Mouse (Mus musculus) retina, adult 2 months (tissue): ENCODE measurements around the gene Gm48551.

ENCODE experiments used
- DNase-seq: peaks from one replicate; pipeline ENCODE4 v3.0.0-alpha.2; 2012; ENCODE audit warnings: low read depth, low spot score

Gene Gm48551

DNA sequence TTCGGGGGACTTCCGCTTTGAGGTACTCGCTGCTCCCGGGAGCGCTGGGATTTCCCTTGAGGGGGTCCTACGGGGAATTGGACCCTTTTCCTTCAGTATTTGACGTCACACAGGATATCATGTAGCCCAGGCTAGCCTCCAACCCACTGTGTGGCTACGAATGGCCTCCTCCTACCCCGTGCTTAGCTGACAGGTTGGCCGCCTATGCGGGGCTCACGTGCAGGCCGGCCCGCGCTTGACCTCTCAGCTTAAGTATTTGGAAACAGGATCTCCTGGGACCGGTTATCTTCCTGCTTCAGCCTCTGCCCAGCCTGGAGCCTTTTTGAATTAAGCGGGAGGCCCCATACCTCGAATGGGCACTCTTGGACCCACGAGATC, 328 bp downstream of the Gm48551 start:
- DNase-seq, result no peak

DNA sequence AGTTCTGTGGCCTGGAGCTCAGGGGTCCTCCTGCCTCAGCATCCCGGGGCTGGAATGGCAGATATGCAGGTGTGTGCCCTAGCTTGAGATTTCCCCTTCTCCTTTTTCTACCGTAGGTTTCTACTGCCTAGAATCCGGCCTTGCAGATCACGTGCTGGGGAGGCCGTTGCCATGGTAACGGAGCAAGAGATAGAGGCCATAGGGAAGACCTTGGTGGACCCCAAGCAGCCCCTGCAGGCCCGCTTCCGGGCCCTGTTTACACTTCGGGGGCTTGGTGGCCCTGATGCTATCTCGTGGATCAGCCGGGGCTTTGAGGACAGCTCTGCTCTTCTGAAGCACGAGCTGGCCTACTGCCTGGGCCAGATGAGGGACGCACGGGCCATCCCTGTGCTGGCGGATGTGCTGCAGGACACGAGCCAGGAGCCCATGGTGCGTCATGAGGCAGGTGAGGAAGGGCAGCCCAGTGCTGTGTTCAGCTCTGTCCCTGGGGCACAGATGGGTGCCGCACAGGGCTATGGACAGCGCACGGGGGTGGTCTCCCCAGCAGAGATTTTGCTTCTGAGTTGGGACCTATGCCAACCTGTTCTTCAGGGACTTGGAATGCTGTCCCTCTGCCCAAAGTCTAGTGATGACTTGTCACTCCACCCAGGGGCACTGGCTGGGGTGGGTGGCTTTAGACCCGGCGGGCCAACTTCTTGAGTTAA, 1.5 kb downstream of the Gm48551 start:
- DNase-seq, result no peak

DNA sequence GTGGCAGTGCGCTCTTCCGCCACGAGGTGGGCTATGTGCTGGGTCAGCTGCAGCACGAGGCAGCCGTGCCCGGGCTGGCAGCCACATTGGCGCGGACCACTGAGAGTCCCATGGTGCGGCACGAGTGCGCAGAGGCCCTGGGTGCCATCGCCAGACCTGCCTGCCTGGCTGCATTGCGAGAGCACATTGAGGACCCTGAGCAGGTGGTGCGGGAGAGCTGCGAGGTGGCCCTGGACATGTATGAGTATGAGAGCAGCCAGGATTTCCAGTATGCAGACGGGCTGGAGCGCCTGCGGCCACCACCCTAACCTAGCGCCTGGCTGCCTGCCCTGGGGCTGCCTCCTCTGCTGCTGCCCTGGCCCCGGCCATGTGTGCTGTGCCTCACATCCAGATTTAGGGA, 3.5 kb downstream of the Gm48551 start:
- DNase-seq, result no peak

DNA sequence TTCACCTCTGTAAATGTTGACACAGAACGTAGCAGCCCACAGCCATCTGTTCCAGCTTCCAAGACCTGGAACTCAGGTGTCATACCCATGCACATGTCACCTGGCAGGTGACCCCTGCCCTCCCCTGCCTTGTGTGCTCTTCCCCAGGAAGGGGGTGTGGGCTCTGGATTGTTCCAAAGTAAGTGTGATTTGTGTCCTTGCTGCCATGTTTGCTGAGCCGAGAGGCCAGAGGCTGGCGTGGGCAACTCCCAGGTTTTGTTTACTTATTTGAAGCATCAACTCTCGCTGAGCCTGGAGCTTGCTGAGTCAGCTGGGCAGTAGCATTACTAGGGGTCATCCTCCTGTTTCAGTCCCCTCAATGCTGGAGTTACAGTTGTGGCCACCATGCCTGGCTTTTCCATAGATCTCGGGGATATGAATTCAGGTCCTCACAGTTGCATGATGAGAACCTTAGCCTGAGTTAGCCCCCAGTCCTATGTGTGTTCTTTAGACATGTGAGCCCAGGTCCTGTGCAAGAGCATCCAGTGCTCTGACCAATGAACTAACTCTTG, 4.3 kb downstream of the Gm48551 start, which contains the start of gene Gm48552:
TSS of gene Gm48552 (plus strand) at position 501 of the 551 bp plus-strand sequence.
- DNase-seq, result no peak

DNA sequence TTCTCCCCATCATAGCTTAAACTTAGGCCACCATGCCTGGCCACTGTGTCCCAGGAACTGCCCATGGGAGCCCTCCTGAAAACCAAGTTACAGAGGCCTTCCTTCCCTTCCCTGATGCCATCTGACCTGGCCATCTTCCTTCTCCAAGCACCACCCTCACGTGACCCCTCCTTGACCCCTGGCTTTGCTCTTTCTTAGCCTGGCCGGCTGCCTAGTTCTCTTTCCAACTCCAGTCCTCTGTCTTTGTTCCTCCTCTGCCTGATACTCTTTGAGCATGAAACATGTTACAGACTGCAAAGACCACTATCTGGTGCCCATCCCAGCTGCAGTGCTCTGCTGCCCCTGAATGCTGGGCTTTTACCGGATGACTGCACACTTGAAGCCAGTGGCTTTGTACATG, 5.1 kb downstream of the Gm48551 start:
- no peak for DNase-seq

DNA sequence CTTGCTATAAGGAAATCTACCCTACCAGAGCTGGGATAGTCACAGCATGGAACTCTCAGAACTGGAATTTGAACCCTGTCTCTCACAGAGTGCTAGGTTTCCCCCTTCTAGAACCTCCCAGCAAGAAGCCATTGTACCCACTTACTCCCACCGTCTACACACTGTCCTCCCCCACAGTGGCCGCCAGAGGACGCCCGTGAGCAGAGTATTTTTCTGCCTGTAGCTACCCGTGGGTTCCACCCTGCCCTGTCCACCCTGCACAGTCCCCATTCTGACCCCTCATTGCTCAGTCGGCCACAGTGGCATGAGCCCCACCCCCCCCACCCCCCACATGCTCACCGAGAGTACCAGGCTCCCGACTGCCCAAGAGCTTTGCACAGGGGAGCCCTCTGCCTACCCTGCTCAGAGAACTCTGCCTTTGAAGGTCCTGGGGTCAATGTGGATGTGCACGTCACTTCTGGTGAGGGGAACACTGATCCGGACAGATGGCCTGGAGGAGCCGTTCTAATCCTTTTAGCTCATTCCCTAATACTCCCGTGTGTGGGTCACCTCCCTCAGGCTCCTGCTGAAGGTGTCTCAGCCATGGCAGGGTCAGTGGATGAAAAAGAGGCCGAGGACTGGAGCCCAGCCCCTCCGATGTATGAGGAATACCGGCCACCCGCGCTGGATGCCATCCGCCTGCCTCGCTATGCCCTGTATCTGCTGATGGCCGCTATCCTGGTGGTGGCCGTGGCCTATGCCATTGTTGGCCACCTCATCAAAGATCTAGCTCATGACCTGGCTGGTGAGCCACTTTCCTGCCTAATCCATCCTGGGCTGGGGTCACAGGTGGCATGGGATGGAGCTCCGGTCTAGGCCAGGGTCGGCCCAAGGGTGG, 5.8 kb downstream of the Gm48551 start:
- peak; percentile 91 for DNase-seq

DNA sequence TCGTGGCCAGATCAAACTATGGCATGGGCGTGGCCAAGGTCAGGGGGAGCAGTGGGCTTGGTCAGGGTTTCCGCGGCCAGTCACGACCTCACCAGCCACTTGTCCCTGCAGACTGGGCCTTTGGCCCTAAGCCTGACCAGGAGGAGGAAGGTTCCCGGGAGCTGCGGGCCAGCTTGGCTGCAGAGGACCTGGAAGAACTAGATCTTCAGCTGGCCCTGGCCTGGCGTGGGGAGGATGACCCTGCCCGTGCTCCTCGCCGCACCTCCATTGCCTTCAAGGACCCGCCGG, 6.4 kb downstream of the Gm48551 start:
- DNase-seq, result no peak

DNA sequence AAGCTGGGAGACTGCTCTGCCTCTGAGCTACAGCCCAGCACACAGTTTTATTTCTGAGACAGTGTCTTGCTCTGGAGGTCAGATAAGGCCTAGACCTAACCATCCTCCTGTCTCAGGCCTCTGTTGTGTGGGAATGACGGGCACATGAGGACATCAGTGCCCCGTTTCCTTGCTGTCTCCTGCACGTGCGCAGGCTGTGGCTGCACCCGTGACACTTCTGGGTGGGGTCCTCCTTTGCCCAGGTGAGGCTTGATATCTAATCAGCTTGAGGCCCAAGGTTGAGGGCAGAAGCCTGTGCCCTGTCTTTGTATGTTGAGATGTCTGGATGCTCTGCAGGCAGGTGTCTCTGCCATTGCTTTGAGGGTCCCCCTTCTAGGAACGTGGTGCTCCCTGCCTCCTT, 8.0 kb downstream of the Gm48551 start:
- no peak for DNase-seq

DNA sequence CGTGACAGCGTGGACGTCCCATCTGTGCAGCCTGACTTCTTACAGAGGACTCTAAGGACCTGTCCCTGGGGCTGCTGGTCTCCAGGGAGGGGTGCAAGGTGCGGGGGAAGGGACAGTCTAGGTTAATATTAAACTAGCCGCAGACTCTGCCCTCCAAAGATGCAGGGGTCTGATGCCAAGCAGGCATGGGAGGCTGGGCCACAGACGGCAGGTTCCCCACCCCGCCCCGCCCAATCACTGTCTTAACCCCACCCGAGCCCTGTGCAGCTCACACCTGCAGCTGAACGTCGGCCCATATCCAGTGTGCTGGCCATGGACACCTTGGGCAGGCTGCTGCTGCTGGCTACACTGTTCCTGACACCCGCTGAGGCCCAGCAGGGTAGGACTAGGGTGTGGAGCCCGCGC, 8.5 kb downstream of the Gm48551 start, which contains the start of gene Smim24:
TSS of gene Smim24 (plus strand) at position 271 of the 405 bp plus-strand sequence.
- DNase-seq, result no peak

DNA sequence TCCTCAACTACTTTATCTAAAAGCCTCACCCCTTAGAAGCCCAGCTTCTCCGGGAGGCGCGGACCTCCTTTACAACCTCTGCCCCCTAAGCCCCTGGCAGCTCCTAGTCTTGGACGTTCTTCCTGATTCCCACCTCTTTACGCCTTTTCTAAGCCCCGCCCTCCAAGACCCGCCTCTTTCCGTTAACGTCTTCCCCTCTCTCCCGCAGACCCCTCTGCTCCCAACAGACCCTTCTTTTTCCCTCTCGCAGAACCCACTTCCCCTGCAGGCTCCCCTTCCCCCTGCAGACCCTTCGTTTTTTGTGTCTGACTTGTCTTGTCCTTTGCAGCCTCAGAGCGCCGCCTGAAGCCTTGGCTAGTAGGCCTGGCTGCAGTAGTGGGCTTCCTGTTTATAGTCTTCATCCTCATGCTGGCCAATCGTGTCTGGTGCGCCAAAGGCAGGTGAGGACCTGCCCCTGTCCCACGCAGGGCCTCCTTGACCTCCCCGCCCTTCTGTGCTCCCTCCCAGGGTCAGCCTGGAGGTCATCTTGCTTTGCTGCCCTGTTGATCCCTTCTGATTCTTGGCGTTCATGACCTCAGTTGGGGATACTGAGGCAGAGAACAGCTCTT, 9.3 kb downstream of the Gm48551 start:
- DNase-seq, result no peak

DNA sequence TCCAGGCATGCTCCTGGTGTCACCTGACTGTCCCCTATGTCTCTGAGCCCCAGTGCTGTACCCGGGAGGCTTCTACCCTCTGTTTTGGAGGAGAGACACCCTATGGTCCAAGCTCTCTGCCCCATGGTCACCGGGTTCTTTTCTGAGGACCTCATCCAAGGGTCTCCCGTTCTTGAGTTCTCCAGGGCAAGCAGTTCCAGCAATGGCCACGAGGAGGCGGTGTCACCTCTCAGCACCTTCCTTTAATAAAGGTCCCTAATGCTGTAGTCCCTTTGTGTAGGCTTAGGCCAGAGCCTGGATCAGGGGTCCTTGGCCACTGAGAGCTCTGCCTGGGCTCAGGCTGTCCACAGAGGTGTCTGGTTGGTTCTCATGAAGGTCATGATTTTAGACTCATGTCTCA, 10.9 kb downstream of the Gm48551 start:
- no peak for DNase-seq

DNA sequence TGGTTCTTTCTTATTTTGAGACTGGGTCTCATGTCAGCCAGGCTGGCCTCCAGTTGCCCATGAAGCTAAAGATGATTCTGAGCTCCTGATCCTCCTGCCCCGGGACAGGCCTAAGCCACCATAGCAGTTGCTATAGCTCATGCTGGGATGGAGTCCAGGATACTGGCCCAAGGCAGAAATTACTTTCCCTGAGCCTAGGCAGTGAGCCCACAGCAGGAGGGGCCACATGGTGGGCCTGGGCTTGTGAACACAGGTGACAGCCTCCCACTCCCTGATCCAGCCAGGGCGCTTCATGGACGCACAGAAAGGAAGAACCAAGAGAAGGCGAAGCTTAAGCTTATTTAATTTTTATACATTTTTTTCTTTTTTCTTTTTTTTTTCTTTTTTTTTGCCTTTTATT, 11.6 kb downstream of the Gm48551 start:
- DNase-seq, result no peak

DNA sequence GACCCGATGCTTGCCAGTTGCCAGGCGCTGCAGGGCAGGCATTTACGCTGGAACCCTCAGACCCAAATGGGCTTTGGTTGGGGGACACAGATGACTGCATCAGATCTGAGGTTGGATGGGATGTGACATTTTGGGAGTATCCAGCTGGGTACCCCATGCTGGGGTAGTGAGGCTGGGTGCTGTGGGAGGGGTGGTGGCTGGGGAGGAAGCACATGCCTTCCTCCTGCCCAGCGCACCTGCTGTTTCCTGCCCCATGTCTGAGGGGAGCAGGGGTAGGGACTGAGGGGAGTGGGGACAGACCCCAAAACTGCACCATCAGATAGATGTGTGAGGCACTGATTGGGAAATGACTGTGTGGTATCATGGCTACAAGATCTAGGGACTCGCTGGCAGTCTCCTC, 12.5 kb downstream of the Gm48551 start:
- DNase-seq, result no peak

DNA sequence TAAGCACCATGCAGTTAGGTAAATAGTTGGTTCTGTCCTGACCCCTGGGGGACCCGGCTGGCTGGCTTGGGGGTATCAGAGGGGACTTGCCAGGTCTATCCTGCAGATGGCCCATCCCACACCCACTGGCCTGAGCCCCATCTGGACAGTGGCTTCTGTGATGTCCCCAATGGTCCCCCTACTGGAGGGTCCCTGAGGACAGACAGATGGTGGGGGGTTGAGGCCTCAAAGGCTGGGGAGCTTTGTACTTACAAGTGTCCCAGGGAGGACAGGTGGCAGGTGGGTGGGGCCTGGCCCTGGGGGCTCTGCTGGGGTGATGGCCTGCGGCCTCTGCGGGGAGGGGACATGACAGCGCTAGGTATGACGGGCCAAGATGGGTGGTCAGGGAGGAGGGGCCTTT, 15.0 kb downstream of the Gm48551 start:
- DNase-seq, result no peak

DNA sequence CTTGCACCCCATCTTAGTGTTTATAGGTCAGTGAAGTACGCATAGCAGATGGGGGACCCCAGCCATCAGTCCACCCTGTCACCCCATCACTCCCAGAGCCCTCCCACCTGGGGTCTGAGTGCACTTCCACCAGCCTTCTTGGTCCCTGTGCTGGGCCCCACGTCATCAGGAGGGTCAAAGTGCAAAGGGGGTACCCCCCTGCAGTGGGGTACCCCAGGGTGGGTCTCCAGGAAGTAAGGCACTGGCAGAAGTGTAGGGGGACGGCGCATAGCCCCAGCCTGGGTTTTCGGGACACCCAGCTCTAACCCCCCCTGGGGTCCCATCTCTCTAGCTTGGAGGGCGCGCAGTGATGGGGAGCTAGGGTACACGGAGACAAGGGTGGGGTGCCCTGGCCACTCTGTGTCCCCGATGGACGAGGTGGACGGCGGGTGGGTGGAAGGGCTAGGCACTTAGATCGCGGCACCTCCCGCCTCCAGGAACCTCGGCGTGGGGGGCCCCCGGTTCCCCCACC, 15.6 kb downstream of the Gm48551 start:
- DNase-seq, result no peak

DNA sequence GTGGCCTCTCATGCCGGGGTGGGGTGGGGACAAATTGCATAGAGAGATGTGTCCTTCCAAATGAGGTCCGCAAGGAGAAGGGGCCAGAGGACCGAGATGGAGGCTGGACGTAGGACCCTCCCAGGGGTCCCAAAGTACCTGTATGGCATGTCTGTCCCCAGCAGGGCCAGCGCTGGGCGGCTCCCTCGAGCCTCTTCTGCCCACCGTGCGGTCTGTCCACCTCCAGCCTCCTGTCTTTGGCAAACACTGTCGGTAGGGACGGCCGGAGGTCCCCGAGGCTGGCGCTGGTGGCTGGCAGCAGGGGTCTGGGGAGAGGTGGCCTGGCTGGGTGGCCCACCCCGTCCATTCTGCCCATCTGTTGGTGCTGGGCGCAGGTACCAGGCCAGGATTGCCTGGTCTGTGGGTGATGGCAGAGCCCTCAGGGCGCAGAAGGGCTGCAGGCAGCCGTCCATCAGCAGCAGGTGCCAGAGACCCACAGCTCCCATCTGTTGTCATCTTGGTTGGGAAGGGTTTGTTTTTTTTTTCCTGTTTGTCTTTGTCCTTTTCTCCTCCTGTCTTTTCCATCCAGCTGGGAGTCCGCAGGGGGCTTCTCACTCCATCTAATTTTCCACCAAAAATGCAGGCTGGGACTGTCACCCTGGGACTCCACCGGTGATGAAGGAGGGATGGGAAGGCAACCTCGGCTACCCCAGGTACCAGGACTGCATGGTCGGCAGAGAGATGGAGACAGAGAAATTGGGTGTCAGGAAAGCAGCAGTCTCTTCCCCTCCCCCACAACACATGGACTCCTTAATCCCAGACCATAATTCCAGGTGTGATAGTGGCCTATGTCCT, 16.3 kb downstream of the Gm48551 start:
- no peak for DNase-seq

DNA sequence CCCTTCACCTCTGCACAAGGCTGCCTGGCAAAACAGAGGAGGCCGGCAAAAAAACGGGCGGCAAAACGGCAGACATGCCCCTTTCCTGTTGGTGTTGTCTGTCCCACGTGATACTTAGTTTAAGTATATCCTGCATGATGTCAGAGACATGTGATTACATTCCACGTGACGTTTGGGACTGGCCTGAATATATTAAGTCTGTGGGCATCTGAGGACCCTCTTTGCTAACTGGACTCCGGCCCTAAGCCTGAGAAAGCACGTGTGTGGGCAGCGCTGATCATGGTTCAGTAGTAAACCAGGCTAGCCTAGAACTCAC, 16.9 kb downstream of the Gm48551 start:
- DNase-seq, result no peak

DNA sequence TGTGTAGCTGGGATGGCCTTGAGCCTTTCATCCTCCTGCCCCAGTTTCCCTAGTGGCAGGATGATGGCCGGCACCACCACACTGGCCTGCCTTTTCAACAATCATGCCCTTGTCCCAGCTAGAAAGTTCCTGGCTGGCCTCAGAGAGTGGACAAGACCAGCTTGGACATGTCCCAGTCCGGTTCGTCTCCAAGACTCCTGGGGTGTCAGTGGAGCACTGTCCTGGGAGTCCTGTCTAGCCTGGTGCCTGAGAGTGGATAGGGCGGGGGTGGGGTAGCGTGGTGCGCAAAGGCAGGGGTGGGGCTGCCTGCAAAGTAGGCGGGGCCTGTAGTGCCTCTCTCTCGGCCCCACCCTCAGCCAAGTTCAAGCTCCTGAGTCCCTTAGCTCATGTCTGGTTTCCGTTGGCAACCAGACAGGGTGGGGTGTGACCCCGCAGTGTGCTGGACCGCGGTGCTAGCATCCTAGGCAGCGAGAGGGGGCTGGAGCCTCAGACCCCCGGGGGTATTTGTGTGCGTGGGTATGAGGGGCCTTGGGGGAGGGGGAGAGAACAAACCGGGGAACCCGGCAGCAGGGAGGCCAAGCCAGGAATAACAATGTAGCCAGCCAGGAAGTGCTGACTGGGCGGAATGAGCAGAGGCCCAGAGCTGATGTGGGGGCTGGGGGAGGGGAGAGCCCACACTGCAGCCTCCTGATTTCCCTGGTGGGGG, 17.4 kb downstream of the Gm48551 start:
- DNase-seq, result no peak

DNA sequence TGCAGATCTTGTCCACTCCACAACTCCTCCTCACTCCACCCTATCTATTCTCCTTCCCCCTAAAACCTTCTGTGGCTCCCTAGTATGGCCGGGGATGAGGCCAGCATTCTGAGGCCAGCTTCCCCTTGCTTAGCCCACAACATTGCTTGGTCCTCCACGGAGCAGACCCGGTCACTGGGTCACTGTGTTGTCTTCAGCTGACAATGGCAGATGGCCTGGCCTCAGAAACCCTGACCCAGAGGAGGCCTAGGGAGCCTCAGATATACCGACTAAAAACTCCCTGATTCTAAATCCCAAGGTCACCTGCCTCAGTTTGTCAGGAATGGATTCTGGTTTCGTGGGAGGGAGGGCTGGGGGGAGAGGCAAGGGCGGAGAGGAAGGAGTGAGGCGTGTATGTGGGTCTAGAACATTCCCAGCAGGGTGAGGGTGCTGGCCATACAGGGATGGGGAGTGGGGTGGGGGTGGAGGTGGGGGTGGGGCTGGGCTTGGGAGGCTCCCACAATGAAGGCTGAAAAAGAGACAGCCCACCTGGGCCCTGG, 18.0 kb downstream of the Gm48551 start:
- DNase-seq, result no peak

DNA sequence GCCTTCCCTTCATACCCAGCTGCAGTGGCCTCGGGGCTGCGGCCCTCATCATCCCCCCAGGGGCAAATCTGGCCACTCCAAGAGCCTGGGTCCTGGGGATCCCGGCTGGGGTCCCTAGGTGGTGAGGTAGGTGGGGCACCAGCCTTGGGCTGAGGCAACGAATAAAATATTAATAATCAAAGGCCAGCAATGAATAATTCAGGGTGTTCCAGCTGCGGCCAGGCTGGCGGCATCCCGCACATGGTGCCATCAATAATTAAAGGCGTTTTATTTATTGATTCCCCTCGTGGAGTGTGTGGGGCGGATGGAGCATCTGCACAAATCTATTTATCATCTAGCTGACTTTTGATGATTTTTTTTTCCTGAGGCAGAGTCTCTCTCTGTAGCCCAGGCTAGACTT, 19.2 kb downstream of the Gm48551 start:
- no peak for DNase-seq

DNA sequence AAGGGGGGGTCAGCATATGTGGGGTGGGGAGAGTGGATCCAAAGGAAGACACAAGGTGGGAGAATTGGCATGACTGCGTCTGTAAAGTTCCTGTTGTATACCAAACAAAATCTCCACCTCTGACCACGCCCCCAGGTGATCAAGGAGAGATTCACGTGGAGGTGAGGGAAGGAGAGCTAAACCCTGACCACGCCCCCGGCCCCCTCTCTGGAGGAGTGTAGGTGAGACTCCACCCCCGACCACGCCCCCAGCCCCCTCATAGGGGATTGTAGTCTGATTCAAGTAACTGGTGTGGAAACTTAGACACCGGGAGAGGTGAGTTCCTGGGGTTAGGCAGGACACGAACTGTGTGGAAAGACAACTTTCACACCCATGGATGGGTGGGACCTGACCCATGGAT, 19.8 kb downstream of the Gm48551 start:
- no peak for DNase-seq
